Mouse (Mus musculus) adrenal gland, adult 2 months (tissue): Measurements from ENCODE around the gene Rpl39. TPM values are rescaled to one million over a fixed set of nuclear protein-coding genes. Genes with fewer than 3 reads are reported as not detected.
A peak's percentile ranks its signal among the peaks of the same experiment; 100 is the strongest.
"Not testable (repeated sequence)": the region's sequence is repeated elsewhere in the genome, so short reads cannot be mapped to it uniquely, and the experiment has no call there.

Experiments used
- DNase-seq: peaks from one replicate; pipeline ENCODE4 v3.0.0; 2021
- long read RNA-seq: library from polyadenylated mRNA; stranded (forward); transcript quantifications from one replicate; pipeline ENCODE4 v2.0.0, GENCODE M21; 2021
- polyA plus RNA-seq: library from polyadenylated mRNA; depleted of rRNA; stranded (reverse); fragments of >200 nt; gene quantifications from 2 replicates; pipeline ENCODE4 v1.2.3, GENCODE M21; 2012; rRNA removed
- total RNA-seq, 2 experiments: library from RNA; stranded (reverse); gene quantifications; 2 replicates each; pipeline ENCODE4 v1.2.3; 2021

Rpl39 gene
- total RNA-seq (100 to 1,000 TPM; 544 to 632 TPM), polyA plus RNA-seq (3.7 and 4.4 TPM in 2 replicates)
- long read RNA-seq, transcript Rpl39-201 (3 exons, 612 nt): major isoform, 199 of 267 reads
- long read RNA-seq, partial matches to known transcripts: 68 of 267 reads
- long read RNA-seq, other reads (novel, unspliced or antisense): 0 of 267 reads

GRCm38 (mm10) chrX:37084927-37085660, at the start of gene Rpl39:
Gene Rpl39, minus strand, starts transcription at chrX:37085402.
- DNase-seq: peak; percentile 92

GRCm38 (mm10) chrX:37126671-37127358, 41.6 kb upstream of the Rpl39 start, which contains the start of gene Nkap:
Gene Nkap, plus strand, starts transcription at chrX:37126795.
- peak; percentile 79 for DNase-seq

- DNase-seq: no peak
These were observed 40.3 kb upstream of the Rpl39 start for GRCm38 (mm10) chrX:37125511-37125910.

GRCm38 (mm10) chrX:37120212-37120611, 35.0 kb upstream of the Rpl39 start:
- DNase-seq: no peak

GRCm38 (mm10) chrX:37119585-37119984, 34.4 kb upstream of the Rpl39 start:
- DNase-seq: no peak

GRCm38 (mm10) chrX:37117085-37117484, 31.9 kb upstream of the Rpl39 start:
- DNase-seq: no peak

GRCm38 (mm10) chrX:37110881-37111193, 25.6 kb upstream of the Rpl39 start:
- DNase-seq: no peak

- peak; percentile 94 for DNase-seq
These were observed 25.1 kb upstream of the Rpl39 start, which contains the start of gene Upf3b for GRCm38 (mm10) chrX:37110193-37110880. Gene Upf3b, minus strand, starts transcription at chrX:37110322.

- DNase-seq: no peak
These were observed 24.5 kb upstream of the Rpl39 start for GRCm38 (mm10) chrX:37109526-37110192.

GRCm38 (mm10) chrX:37103826-37104225, 18.6 kb upstream of the Rpl39 start:
- DNase-seq: no peak

- DNase-seq: no peak
These were observed 13.5 kb upstream of the Rpl39 start for GRCm38 (mm10) chrX:37098681-37099080.

- DNase-seq: no peak
These were observed 10.0 kb upstream of the Rpl39 start for GRCm38 (mm10) chrX:37095106-37095768.

- DNase-seq: no peak
These were observed 6.3 kb upstream of the Rpl39 start for GRCm38 (mm10) chrX:37091457-37091856.

- DNase-seq: no peak
These were observed 3.6 kb upstream of the Rpl39 start for GRCm38 (mm10) chrX:37088778-37089177.

GRCm38 (mm10) chrX:37085665-37086064, 463 bp upstream of the Rpl39 start:
- DNase-seq: no peak

GRCm38 (mm10) chrX:37084318-37084926, 780 bp downstream of the Rpl39 start:
- peak; percentile 17 for DNase-seq

- DNase-seq: no peak
These were observed 4.0 kb downstream of the Rpl39 start for GRCm38 (mm10) chrX:37081194-37081593.

- not testable (repeated sequence) for DNase-seq
These were observed 4.9 kb downstream of the Rpl39 start for GRCm38 (mm10) chrX:37080345-37080744.

GRCm38 (mm10) chrX:37076651-37077050, 8.6 kb downstream of the Rpl39 start:
- no peak for DNase-seq

GRCm38 (mm10) chrX:37074262-37074892, 10.8 kb downstream of the Rpl39 start:
- DNase-seq: peak; percentile 40
